Mouse (Mus musculus): Measurements from ENCODE around the gene Zic2. TPM values are rescaled to one million over a fixed set of nuclear protein-coding genes. Genes with fewer than 3 reads are reported as not detected.
"Not testable (repeated sequence)": the region's sequence is repeated elsewhere in the genome, so short reads cannot be mapped to it uniquely, and the experiment has no call there.

The Zic2 gene
- total and polyA plus RNA-seq, 2 experiments = not detected

- Histone ChIP-seq H3K4me3 (ENCODE audit: insufficient read depth, low read depth, low read length) (no peak overlapping the region), H3K4me1 (ENCODE audit: control insufficient read depth, insufficient read depth, low read length) (peaks cover 3% of the 10 kb centered on the region; the same call in 1 of the 2 replicates), H3K27ac (replicated peaks; ENCODE audit: insufficient read depth, low read depth, low read length) (no peak overlapping the region), H3K36me3 (ENCODE audit: control insufficient read depth, insufficient read depth, low read length) (no peaks in the 10 kb centered on the region), H3K9ac (ENCODE audit: low read depth, low read length) (no peak overlapping the region), H3K79me2 (ENCODE audit: control insufficient read depth, insufficient read depth, low read length) (no peaks in the 10 kb centered on the region), H3K27me3 (ENCODE audit: control insufficient read depth, insufficient read depth, low read length) (peaks cover 15% of the 10 kb centered on the region)
- TF ChIP-seq POLR2A (IDR thresholded peaks at IDR 0.05; ENCODE audit: extremely low read depth, insufficient read depth, low read length) = no peak
- no peak for TF ChIP-seq CTCF (IDR thresholded peaks at IDR 0.05; ENCODE audit: low read depth, low read length)
- WGBS = 94% methylated on average over 1 of the region's 1 CpGs
- DNase-seq (ENCODE audit: extremely low read depth, low read depth, low spot score) = no peak
Measured at GRCm38 (mm10) chr14:122459776-122460175, 15.5 kb upstream of the Zic2 start.

GRCm38 (mm10) chr14:122460226-122460625 is 15.0 kb upstream of the Zic2 start:
- H3K27ac ChIP-seq (replicated peaks; ENCODE audit: insufficient read depth, low read depth, low read length) = no peak overlapping the region
- DNase-seq (ENCODE audit: extremely low read depth, low read depth, low spot score) = no peak
- peaks cover 20% of the 10 kb centered on the region for H3K27me3 ChIP-seq (ENCODE audit: control insufficient read depth, insufficient read depth, low read length)
- whole genome bisulfite sequencing = 79% methylated on average over 5 of the region's 5 CpGs
- no peak overlapping the region for H3K9ac ChIP-seq (ENCODE audit: low read depth, low read length)
- H3K36me3 ChIP-seq (ENCODE audit: control insufficient read depth, insufficient read depth, low read length) = no peaks in the 10 kb centered on the region
- no peak for TF ChIP-seq POLR2A (IDR thresholded peaks at IDR 0.05; ENCODE audit: extremely low read depth, insufficient read depth, low read length)
- TF ChIP-seq CTCF (IDR thresholded peaks at IDR 0.05; ENCODE audit: low read depth, low read length) = no peak
- peaks cover 3% of the 10 kb centered on the region; the same call in 1 of the 2 replicates for H3K4me1 ChIP-seq (ENCODE audit: control insufficient read depth, insufficient read depth, low read length)
- H3K79me2 ChIP-seq (ENCODE audit: control insufficient read depth, insufficient read depth, low read length) = no peaks in the 10 kb centered on the region
- no peak overlapping the region for H3K4me3 ChIP-seq (ENCODE audit: insufficient read depth, low read depth, low read length)

GRCm38 (mm10) chr14:122461500-122461899 is 13.7 kb upstream of the Zic2 start:
- no peak for TF ChIP-seq CTCF (IDR thresholded peaks at IDR 0.05; ENCODE audit: low read depth, low read length)
- TF ChIP-seq POLR2A (IDR thresholded peaks at IDR 0.05; ENCODE audit: extremely low read depth, insufficient read depth, low read length) = no peak
- WGBS = 87% methylated on average over 3 of the region's 3 CpGs
- DNase-seq (ENCODE audit: extremely low read depth, low read depth, low spot score) = no peak
- H3K9ac ChIP-seq (ENCODE audit: low read depth, low read length) = no peak overlapping the region
- H3K36me3 ChIP-seq (ENCODE audit: control insufficient read depth, insufficient read depth, low read length) = no peaks in the 10 kb centered on the region
- peaks cover 20% of the 10 kb centered on the region for H3K27me3 ChIP-seq (ENCODE audit: control insufficient read depth, insufficient read depth, low read length)
- H3K79me2 ChIP-seq (ENCODE audit: control insufficient read depth, insufficient read depth, low read length) = no peaks in the 10 kb centered on the region
- no peak overlapping the region for H3K4me3 ChIP-seq (ENCODE audit: insufficient read depth, low read depth, low read length)
- peaks cover 5% of the 10 kb centered on the region; the same call in 1 of the 2 replicates for H3K4me1 ChIP-seq (ENCODE audit: control insufficient read depth, insufficient read depth, low read length)
- no peak overlapping the region for H3K27ac ChIP-seq (replicated peaks; ENCODE audit: insufficient read depth, low read depth, low read length)

- H3K4me3 ChIP-seq (ENCODE audit: insufficient read depth, low read depth, low read length) = no peak overlapping the region
- WGBS = 68% methylated on average over 9 of the region's 9 CpGs
- DNase-seq (ENCODE audit: extremely low read depth, low read depth, low spot score) = no peak
- peaks cover 20% of the 10 kb centered on the region for H3K27me3 ChIP-seq (ENCODE audit: control insufficient read depth, insufficient read depth, low read length)
- no peak for TF ChIP-seq POLR2A (IDR thresholded peaks at IDR 0.05; ENCODE audit: extremely low read depth, insufficient read depth, low read length)
- TF ChIP-seq CTCF (IDR thresholded peaks at IDR 0.05; ENCODE audit: low read depth, low read length) = no peak
- no peak overlapping the region for H3K9ac ChIP-seq (ENCODE audit: low read depth, low read length)
- H3K36me3 ChIP-seq (ENCODE audit: control insufficient read depth, insufficient read depth, low read length) = no peaks in the 10 kb centered on the region
- H3K79me2 ChIP-seq (ENCODE audit: control insufficient read depth, insufficient read depth, low read length) = no peaks in the 10 kb centered on the region
- no peak overlapping the region for H3K27ac ChIP-seq (replicated peaks; ENCODE audit: insufficient read depth, low read depth, low read length)
- H3K4me1 ChIP-seq (ENCODE audit: control insufficient read depth, insufficient read depth, low read length) = peaks cover 5% of the 10 kb centered on the region; the same call in 1 of the 2 replicates
Measured at GRCm38 (mm10) chr14:122461966-122462365, 13.3 kb upstream of the Zic2 start.

- Histone ChIP-seq H3K79me2 (ENCODE audit: control insufficient read depth, insufficient read depth, low read length) (no peaks in the 10 kb centered on the region), H3K36me3 (ENCODE audit: control insufficient read depth, insufficient read depth, low read length) (no peaks in the 10 kb centered on the region), H3K9ac (ENCODE audit: low read depth, low read length) (no peak overlapping the region), H3K4me1 (ENCODE audit: control insufficient read depth, insufficient read depth, low read length) (peaks cover 5% of the 10 kb centered on the region; the same call in 1 of the 2 replicates), H3K27ac (replicated peaks; ENCODE audit: insufficient read depth, low read depth, low read length) (no peak overlapping the region), H3K4me3 (ENCODE audit: insufficient read depth, low read depth, low read length) (no peak overlapping the region), H3K27me3 (ENCODE audit: control insufficient read depth, insufficient read depth, low read length) (peaks cover 20% of the 10 kb centered on the region)
- WGBS = 47% methylated on average over 17 of the region's 17 CpGs
- DNase-seq (ENCODE audit: extremely low read depth, low read depth, low spot score) = no peak
- TF ChIP-seq CTCF (IDR thresholded peaks at IDR 0.05; ENCODE audit: low read depth, low read length) (no peak), POLR2A (IDR thresholded peaks at IDR 0.05; ENCODE audit: extremely low read depth, insufficient read depth, low read length) (no peak)
Measured at GRCm38 (mm10) chr14:122462689-122463079, 12.6 kb upstream of the Zic2 start.

- Histone ChIP-seq H3K9ac (ENCODE audit: low read depth, low read length) (no peak overlapping the region), H3K27ac (replicated peaks; ENCODE audit: insufficient read depth, low read depth, low read length) (no peak overlapping the region), H3K27me3 (ENCODE audit: control insufficient read depth, insufficient read depth, low read length) (peaks cover 20% of the 10 kb centered on the region), H3K4me3 (ENCODE audit: insufficient read depth, low read depth, low read length) (peak overlapping the region; percentile 32; the same call in 1 of the 2 replicates), H3K79me2 (ENCODE audit: control insufficient read depth, insufficient read depth, low read length) (no peaks in the 10 kb centered on the region), H3K36me3 (ENCODE audit: control insufficient read depth, insufficient read depth, low read length) (no peaks in the 10 kb centered on the region), H3K4me1 (ENCODE audit: control insufficient read depth, insufficient read depth, low read length) (peaks cover 5% of the 10 kb centered on the region; the same call in 1 of the 2 replicates)
- WGBS = 7% methylated on average over 40 of the region's 40 CpGs
- no peak for TF ChIP-seq POLR2A (IDR thresholded peaks at IDR 0.05; ENCODE audit: extremely low read depth, insufficient read depth, low read length)
- no peak for TF ChIP-seq CTCF (IDR thresholded peaks at IDR 0.05; ENCODE audit: low read depth, low read length)
- no peak for DNase-seq (ENCODE audit: extremely low read depth, low read depth, low spot score)
Measured at GRCm38 (mm10) chr14:122463080-122463691, 12.0 kb upstream of the Zic2 start.

GRCm38 (mm10) chr14:122463734-122464341 is 11.4 kb upstream of the Zic2 start:
- DNase-seq (ENCODE audit: extremely low read depth, low read depth, low spot score) = peak; percentile 58
- H3K4me1 ChIP-seq (ENCODE audit: control insufficient read depth, insufficient read depth, low read length); H3K9ac ChIP-seq (ENCODE audit: low read depth, low read length); H3K36me3 ChIP-seq (ENCODE audit: control insufficient read depth, insufficient read depth, low read length); H3K79me2 ChIP-seq (ENCODE audit: control insufficient read depth, insufficient read depth, low read length); H3K27ac ChIP-seq (replicated peaks; ENCODE audit: insufficient read depth, low read depth, low read length): not testable (repeated sequence)
- 1% methylated on average over 58 of the region's 58 CpGs for WGBS
- peaks cover 21% of the 10 kb centered on the region for H3K27me3 ChIP-seq (ENCODE audit: control insufficient read depth, insufficient read depth, low read length)
- H3K4me3 ChIP-seq (ENCODE audit: insufficient read depth, low read depth, low read length) = peak overlapping the region; percentile 32; the same call in 1 of the 2 replicates
